Mouse (Mus musculus) forebrain, embryonic 16.5 days (tissue): ENCODE measurements at regions not wholly inside any gene's neighbourhood (a gene's known extent, or its start where the extent isn't known, plus 50 kb on each side); places are given as distances from the start of the nearest gene placed in this dataset.

ENCODE experiments used
- ATAC-seq: fragments of 200-750 bp; cut with Nextera tagmentation; 2 replicates; pipeline ENCODE4 v1.8.0; 2017; ENCODE audit warnings: mild to moderate bottlenecking, moderate library complexity
- H3K27ac ChIP-seq: fragments of 300-500 bp; sonication (generic); 2 replicates; pipeline ENCODE4 v1.5.1; 2014; ENCODE audit warnings: low read length, control low read depth
- H3K27me3 ChIP-seq: fragments of 300-500 bp; sonication (generic); replicated peaks from 2 replicates; pipeline ENCODE4 v1.6.1; 2014; ENCODE audit warnings: low read length; ENCODE audit not compliant: control insufficient read depth, insufficient read depth
- H3K36me3 ChIP-seq: fragments of 300-500 bp; sonication (generic); 2 replicates; pipeline ENCODE4 v1.6.1; 2014; ENCODE audit not compliant: control insufficient read depth, insufficient read depth
- H3K4me1 ChIP-seq: fragments of 300-500 bp; sonication (generic); replicated peaks from 2 replicates; pipeline ENCODE4 v1.6.1; 2014; ENCODE audit warnings: low read length; ENCODE audit not compliant: control insufficient read depth, insufficient read depth
- H3K4me2 ChIP-seq: fragments of 300-500 bp; sonication (generic); 2 replicates; pipeline ENCODE4 v1.6.1; 2014; ENCODE audit warnings: mild to moderate bottlenecking, low read length, control low read depth
- H3K4me3 ChIP-seq: fragments of 300-500 bp; sonication (generic); replicated peaks from 2 replicates; pipeline ENCODE4 v1.5.1; 2014; ENCODE audit warnings: mild to moderate bottlenecking, low read length, control low read depth
- H3K9ac ChIP-seq: fragments of 300-500 bp; sonication (generic); replicated peaks from 2 replicates; pipeline ENCODE4 v1.6.1; 2014; ENCODE audit warnings: low read depth, low read length, control low read depth
- H3K9me3 ChIP-seq: fragments of 300-500 bp; sonication (generic); 2 replicates; pipeline ENCODE4 v1.6.1; 2016; ENCODE audit warnings: low read length; ENCODE audit not compliant: control insufficient read depth
- WGBS: fragments of 180-500 bp; shearing (Covaris S2); extraction: QIAGEN DNeasy Blood & Tissue Kit; methylation state at CpG from one replicate; pipeline ENCODE4 v1.1.7; 2014; 5-methylcytosine and 5-hydroxymethylcytosine counted together

DNA sequence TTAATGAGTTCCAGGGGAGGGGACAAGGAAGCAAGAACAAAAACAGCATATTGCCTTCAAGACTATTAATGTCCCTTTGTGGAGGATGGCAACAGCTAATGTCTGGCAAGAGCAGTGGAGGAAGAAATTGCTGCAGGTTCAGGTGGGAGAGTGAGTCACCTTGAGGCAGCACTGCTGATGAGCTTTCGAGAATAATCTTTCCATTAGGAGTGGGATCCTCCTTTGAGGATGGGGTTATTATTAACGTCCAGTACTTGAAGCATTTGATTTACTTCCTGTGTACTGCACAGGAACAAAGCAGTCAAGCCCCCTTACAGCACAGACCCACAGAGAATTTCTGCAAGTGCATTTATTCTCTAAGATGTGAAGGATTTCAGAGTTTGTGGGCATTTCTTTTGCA, 671.2 kb upstream of the Stxbp6 start:
- Histone ChIP-seq H3K27ac (no peak overlapping the region), H3K9ac (no peak overlapping the region), H3K27me3 (no peaks in the 10 kb centered on the region), H3K4me3 (no peak overlapping the region), H3K4me2 (no peak overlapping the region), H3K36me3 (no peaks in the 10 kb centered on the region), H3K4me1 (no peaks in the 10 kb centered on the region), H3K9me3 (no peaks in the 10 kb centered on the region)
- WGBS: 60% methylated on average over 2 of the region's 2 CpGs
- ATAC-seq: no peak

DNA sequence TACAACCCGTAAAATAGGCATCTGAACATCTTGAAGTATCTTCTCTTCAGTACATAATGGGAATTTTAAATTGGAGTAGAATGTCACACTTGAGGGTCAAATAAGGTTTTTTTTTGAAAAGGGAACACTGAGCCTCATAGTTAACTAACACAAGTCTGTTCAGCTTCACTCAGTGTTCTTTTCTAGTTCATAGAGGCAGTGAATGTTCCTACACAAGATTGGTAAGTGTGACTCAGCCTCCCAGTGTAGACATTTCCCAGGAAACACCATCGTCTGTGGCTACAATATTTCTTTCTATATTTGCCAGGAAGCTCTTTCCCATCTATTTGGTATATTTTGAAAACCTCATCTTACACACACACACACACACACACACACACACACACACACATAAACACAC, 670.1 kb upstream of the Stxbp6 start:
- no peaks in the 10 kb centered on the region for H3K9me3 ChIP-seq
- no peaks in the 10 kb centered on the region for H3K4me1 ChIP-seq
- WGBS: 88% methylated on average over 2 of the region's 2 CpGs
- no peak overlapping the region for H3K4me2 ChIP-seq
- H3K9ac ChIP-seq: no peak overlapping the region
- no peak overlapping the region for H3K4me3 ChIP-seq
- H3K36me3 ChIP-seq: no peaks in the 10 kb centered on the region
- H3K27ac ChIP-seq: no peak overlapping the region
- no peaks in the 10 kb centered on the region for H3K27me3 ChIP-seq
- ATAC-seq: no peak

DNA sequence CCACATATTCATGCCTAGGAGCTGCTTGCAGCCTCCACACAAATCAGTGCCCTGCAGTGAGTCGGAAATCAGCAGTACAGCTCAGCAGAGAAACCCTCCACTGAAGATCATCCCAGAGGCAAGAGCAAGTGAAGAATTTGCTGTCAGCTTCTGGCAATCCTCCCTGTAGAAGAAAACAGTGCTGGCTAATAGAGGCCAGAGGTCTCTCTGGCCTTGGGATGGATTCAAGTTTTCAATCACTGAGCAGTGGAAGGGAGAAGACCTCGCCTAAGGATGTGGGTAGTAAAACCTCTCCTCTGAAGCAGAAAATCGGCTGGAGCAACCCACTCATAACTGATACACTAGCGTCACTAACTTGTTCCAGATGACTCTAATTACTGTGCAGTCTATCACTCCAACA, 659.2 kb upstream of the Stxbp6 start:
- Histone ChIP-seq H3K4me3 (no peak overlapping the region), H3K36me3 (no peaks in the 10 kb centered on the region), H3K27ac (no peak overlapping the region), H3K9ac (no peak overlapping the region), H3K9me3 (no peaks in the 10 kb centered on the region), H3K27me3 (no peaks in the 10 kb centered on the region), H3K4me2 (no peak overlapping the region), H3K4me1 (no peaks in the 10 kb centered on the region)
- WGBS: 76% methylated on average over 4 of the region's 4 CpGs
- no peak for ATAC-seq

DNA sequence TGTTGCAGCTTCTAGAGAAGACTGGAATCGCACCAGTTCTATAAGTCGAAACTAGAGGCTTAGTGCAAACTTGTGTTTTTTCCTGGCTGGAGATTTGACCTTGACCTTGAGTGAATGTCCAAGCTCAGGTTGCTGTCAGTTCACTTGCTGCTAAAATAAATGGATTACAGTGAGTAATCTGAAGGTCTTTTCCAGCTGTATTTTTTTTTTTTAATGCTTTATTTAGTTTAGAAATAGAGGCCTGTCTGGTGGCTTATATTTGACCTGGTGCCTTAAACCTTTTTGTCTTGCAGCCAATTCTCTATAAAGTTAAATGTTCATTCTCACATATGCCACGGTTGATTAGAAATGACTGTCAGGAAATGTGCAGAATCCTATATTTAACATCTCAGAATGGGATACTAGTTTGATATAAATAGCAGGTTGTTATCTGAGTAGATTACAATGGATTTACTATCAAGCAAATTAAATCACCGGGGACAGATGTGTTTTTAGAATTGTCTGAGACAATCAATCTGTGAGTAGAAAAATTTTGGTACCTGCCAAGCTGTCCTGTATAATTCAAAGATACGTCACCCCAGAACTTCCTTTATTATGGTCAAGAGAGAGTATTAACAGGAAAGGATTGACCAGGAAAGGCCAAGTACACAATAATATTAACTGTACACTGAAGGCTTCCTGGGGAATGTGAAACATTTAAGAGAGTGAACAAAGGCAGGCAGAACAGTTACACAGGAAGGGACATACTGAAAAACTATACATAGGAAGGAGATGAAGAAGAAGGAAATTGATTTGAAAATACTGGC, 650.3 kb upstream of the Stxbp6 start:
- Histone ChIP-seq H3K9me3 (no peaks in the 10 kb centered on the region), H3K27ac (no peak overlapping the region), H3K27me3 (no peaks in the 10 kb centered on the region), H3K9ac (no peak overlapping the region), H3K4me3 (no peak overlapping the region), H3K4me2 (no peak overlapping the region), H3K36me3 (no peaks in the 10 kb centered on the region), H3K4me1 (no peaks in the 10 kb centered on the region)
- ATAC-seq: no peak
- 87% methylated on average over 5 of the region's 5 CpGs for WGBS

DNA sequence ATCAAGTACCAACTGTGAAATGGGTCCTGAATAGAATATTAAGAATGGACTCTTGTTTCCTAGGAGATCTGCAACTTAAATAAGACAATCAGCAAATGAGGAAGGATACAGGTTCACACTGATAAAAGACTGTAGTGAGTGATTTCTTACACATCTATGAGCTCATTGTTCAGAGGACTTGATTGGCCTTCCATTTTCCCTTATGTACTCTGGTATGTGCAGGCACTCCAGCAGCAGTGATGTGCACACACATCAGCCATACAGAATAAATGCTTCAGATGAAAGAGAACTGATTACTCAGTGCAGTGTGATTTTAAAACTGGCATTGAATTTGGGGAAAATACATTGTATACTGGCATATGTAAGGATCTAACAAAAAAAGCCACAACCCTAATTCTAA, 636.8 kb upstream of the Stxbp6 start:
- Histone ChIP-seq H3K4me2 (no peak overlapping the region), H3K27me3 (no peaks in the 10 kb centered on the region), H3K4me3 (no peak overlapping the region), H3K27ac (no peak overlapping the region), H3K9me3 (no peaks in the 10 kb centered on the region), H3K4me1 (peaks cover 3% of the 10 kb centered on the region), H3K9ac (no peak overlapping the region), H3K36me3 (no peaks in the 10 kb centered on the region)
- 0 out of 2 replicates have a peak, but pooled peaks have one; percentile 40 for ATAC-seq

DNA sequence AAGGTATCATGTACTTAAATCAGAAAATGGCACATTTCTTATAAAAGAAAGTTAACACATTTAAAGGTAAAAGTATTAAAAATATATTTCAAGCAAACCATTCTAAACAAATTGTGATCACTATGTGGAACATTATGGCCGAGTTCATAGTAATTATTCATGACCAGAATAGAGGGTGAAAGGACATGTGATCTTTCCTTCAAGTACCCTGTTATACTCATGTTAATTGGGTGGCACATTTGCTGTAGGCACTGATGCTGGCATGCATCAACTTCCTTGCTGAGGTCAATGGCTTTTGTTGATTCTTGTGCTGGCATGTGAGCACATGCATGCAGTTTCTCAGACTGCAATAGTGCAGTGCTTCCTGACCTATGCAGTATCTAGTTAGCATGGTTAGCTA, 636.3 kb upstream of the Stxbp6 start:
- no peak overlapping the region for H3K9ac ChIP-seq
- no peak overlapping the region for H3K4me2 ChIP-seq
- H3K27ac ChIP-seq: no peak overlapping the region
- H3K4me3 ChIP-seq: no peak overlapping the region
- H3K9me3 ChIP-seq: no peaks in the 10 kb centered on the region
- no peaks in the 10 kb centered on the region for H3K27me3 ChIP-seq
- peaks cover 3% of the 10 kb centered on the region for H3K4me1 ChIP-seq
- 31% methylated on average over 1 of the region's 1 CpGs for WGBS
- no peaks in the 10 kb centered on the region for H3K36me3 ChIP-seq
- ATAC-seq: no peak

DNA sequence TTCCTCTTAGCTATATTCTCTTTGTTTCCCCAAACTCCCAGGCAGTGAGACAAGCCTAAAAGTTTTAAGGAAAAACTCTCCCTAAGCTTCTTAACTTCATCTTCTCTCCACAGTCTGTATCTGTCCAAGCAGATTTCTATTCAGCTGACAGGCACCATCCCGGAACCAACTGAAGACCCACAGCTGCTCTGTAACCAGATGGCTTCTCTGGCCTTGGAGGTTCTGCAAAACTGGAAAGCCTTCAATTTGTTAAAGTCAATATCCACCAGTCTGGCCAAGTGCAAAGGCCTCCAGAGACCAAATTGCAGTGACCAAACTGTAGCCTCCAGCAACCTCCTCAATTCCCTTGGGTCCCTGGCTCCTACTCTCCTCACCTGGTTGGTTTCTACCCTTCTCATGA, 614.8 kb upstream of the Stxbp6 start:
- Histone ChIP-seq H3K9me3 (no peaks in the 10 kb centered on the region), H3K36me3 (no peaks in the 10 kb centered on the region), H3K4me1 (no peaks in the 10 kb centered on the region), H3K4me3 (no peak overlapping the region), H3K4me2 (no peak overlapping the region), H3K9ac (no peak overlapping the region), H3K27ac (no peak overlapping the region), H3K27me3 (no peaks in the 10 kb centered on the region)
- WGBS: 80% methylated on average over 1 of the region's 1 CpGs
- ATAC-seq: no peak

DNA sequence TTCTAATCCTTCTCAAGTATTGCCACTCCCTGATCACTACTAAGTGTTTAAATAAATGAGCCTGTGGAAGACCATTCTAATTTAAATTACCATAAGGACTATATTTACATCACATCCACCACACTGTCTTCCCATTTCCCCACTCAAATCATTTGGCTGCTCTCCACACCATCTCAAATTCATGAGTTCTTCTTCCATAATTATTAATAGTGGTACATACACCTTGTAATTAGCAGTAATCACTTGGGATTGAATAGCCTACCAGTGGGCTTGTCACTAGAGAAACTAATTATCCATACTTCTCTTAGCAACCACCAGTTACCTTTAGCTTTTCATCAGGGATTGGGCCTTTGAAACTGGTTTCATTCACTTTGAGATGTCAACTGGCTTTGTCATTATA, 612.3 kb upstream of the Stxbp6 start:
- ATAC-seq: no peak
- Histone ChIP-seq H3K4me2 (no peak overlapping the region), H3K9ac (no peak overlapping the region), H3K9me3 (no peaks in the 10 kb centered on the region), H3K4me3 (no peak overlapping the region), H3K27ac (no peak overlapping the region), H3K4me1 (no peaks in the 10 kb centered on the region), H3K36me3 (no peaks in the 10 kb centered on the region), H3K27me3 (no peaks in the 10 kb centered on the region)

DNA sequence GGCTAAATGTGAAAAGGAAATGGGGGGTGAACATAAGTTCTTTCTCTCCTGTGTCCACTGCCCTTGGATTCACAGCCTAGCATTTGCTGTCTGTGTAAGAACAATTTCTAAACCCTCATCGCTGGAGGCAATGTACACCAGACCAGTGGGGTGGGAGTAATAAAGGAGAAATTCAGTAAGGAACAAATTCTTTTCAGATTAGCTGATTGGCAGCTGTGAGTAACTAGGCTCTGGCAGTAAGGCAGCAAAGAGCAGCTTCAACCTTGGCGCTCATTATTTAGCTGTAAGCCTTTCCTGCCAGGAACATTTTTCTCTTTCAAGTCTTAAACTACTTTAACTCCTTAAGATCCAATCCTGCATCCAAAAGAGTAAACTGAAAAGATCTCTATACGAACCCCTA, 597.9 kb upstream of the Stxbp6 start:
- 7% methylated on average over 3 of the region's 3 CpGs for WGBS
- no peak overlapping the region for H3K9ac ChIP-seq
- peak; percentile 66 for ATAC-seq

DNA sequence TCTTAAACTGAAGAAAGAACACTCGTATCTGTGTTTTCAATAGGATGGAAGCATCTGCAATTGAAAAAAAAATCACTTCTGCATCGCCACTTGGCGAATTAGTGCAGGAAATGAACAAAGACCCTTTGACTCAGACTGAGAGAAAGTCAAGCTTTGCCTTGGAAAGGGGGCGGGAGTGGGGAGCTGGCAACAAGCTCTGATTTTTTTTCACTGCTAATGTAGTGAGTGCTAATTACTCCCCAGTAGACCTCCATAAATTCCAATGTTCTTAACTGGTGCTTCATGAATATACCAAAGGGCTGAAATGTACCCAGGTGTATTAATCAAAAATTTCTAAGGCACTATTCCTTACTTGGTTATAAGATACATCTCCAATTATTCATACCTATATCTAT, 597.0 kb upstream of the Stxbp6 start:
- Histone ChIP-seq H3K27me3 (no peaks in the 10 kb centered on the region), H3K4me1 (peaks cover 18% of the 10 kb centered on the region), H3K27ac (no peak overlapping the region; the same call in 1 of the 2 replicates), H3K36me3 (no peaks in the 10 kb centered on the region), H3K4me3 (no peak overlapping the region), H3K9me3 (no peaks in the 10 kb centered on the region), H3K9ac (no peak overlapping the region), H3K4me2 (peak overlapping the region; percentile 26)
- peak; percentile 63 for ATAC-seq
- 4% methylated on average over 4 of the region's 4 CpGs for WGBS

More for the DNA sequence above, 597.9 kb upstream of the Stxbp6 start:
- H3K27ac ChIP-seq: peak overlapping the region; percentile 9; the same call in 1 of the 2 replicates
- no peaks in the 10 kb centered on the region for H3K27me3 ChIP-seq
- H3K4me3 ChIP-seq: no peak overlapping the region
- H3K9me3 ChIP-seq: no peaks in the 10 kb centered on the region
- H3K36me3 ChIP-seq: no peaks in the 10 kb centered on the region
- no peak overlapping the region for H3K4me2 ChIP-seq
- H3K4me1 ChIP-seq: peaks cover 18% of the 10 kb centered on the region
